Mouse (Mus musculus): ENCODE data around the gene Smug1. TPM values are rescaled to one million over a fixed set of nuclear protein-coding genes. Genes with fewer than 3 reads are reported as not detected.
A peak's percentile ranks its signal among the peaks of the same experiment; 100 is the strongest.

The Smug1 gene
- polyA plus RNA-seq, 1 experiment from 2014 or later: 3.8 TPM

GRCm38 (mm10) chr15:103152890-103153610 is 13.8 kb downstream of the Smug1 start:
- TF ChIP-seq EP300 (IDR thresholded peaks at IDR 0.05; ENCODE audit: low read depth) (no peak), CTCF (IDR thresholded peaks at IDR 0.05; ENCODE audit: low read depth) (no peak)
- ATAC-seq: no peak
- no peak for DNase-seq

GRCm38 (mm10) chr15:103152371-103152770 is 14.5 kb downstream of the Smug1 start:
- H3K9ac ChIP-seq (replicated peaks): no peak overlapping the region
- H3K27ac ChIP-seq (ENCODE audit: low read depth): no peak overlapping the region
- H3K4me2 ChIP-seq (ENCODE audit: low read depth, low read length): no peak overlapping the region
- no peak for DNase-seq
- WGBS (ENCODE audit: insufficient replicate concordance): 75% methylated on average over 3 of the region's 3 CpGs
- H3K4me3 ChIP-seq (ENCODE audit: low read depth, low read length): no peak overlapping the region
- no peaks in the 10 kb centered on the region for H3K4me1 ChIP-seq (ENCODE audit: insufficient read depth)
- H3K27me3 ChIP-seq (ENCODE audit: insufficient read depth, low read length): peaks cover 24% of the 10 kb centered on the region
- H3K9me3 ChIP-seq (ENCODE audit: low read length): no peaks in the 10 kb centered on the region
- TF ChIP-seq CTCF (IDR thresholded peaks at IDR 0.05; ENCODE audit: low read depth): no peak
- TF ChIP-seq EP300 (IDR thresholded peaks at IDR 0.05; ENCODE audit: low read depth): no peak
- peaks cover 9% of the 10 kb centered on the region; the same call in 1 of the 2 replicates for H3K36me3 ChIP-seq (replicated peaks; ENCODE audit: insufficient read depth, low read length)
- ATAC-seq: peak; percentile 54

More at GRCm38 (mm10) chr15:103152890-103153610, 13.8 kb downstream of the Smug1 start:
- no peaks in the 10 kb centered on the region for H3K4me1 ChIP-seq (ENCODE audit: insufficient read depth)
- 69% methylated on average over 4 of the region's 4 CpGs for WGBS (ENCODE audit: insufficient replicate concordance)
- no peak overlapping the region for H3K9ac ChIP-seq (replicated peaks)
- H3K36me3 ChIP-seq (replicated peaks; ENCODE audit: insufficient read depth, low read length): peaks cover 9% of the 10 kb centered on the region; the same call in 1 of the 2 replicates
- no peak overlapping the region for H3K4me2 ChIP-seq (ENCODE audit: low read depth, low read length)
- no peaks in the 10 kb centered on the region for H3K9me3 ChIP-seq (ENCODE audit: low read length)
- peaks cover 17% of the 10 kb centered on the region for H3K27me3 ChIP-seq (ENCODE audit: insufficient read depth, low read length)
- no peak overlapping the region for H3K27ac ChIP-seq (ENCODE audit: low read depth)
- H3K4me3 ChIP-seq (ENCODE audit: low read depth, low read length): no peak overlapping the region

- Histone ChIP-seq H3K9me3 (ENCODE audit: low read length) (no peaks in the 10 kb centered on the region), H3K4me3 (ENCODE audit: low read depth, low read length) (no peak overlapping the region), H3K27ac (ENCODE audit: low read depth) (no peak overlapping the region), H3K4me1 (ENCODE audit: insufficient read depth) (peaks cover 3% of the 10 kb centered on the region; the same call in 1 of the 2 replicates), H3K9ac (replicated peaks) (no peak overlapping the region), H3K4me2 (ENCODE audit: low read depth, low read length) (no peak overlapping the region), H3K36me3 (replicated peaks; ENCODE audit: insufficient read depth, low read length) (no peaks in the 10 kb centered on the region), H3K27me3 (ENCODE audit: insufficient read depth, low read length) (peaks cover 56% of the 10 kb centered on the region)
- WGBS (ENCODE audit: insufficient replicate concordance): 58% methylated on average over 9 of the region's 9 CpGs
- DNase-seq: no peak
- TF ChIP-seq EP300 (IDR thresholded peaks at IDR 0.05; ENCODE audit: low read depth): no peak
- no peak for TF ChIP-seq CTCF (IDR thresholded peaks at IDR 0.05; ENCODE audit: low read depth)
- no peak for ATAC-seq
Measured at GRCm38 (mm10) chr15:103147779-103148178, 19.1 kb downstream of the Smug1 start.

- Histone ChIP-seq H3K9me3 (ENCODE audit: low read length) (no peaks in the 10 kb centered on the region), H3K27ac (ENCODE audit: low read depth) (no peak overlapping the region), H3K9ac (replicated peaks) (no peak overlapping the region), H3K36me3 (replicated peaks; ENCODE audit: insufficient read depth, low read length) (no peaks in the 10 kb centered on the region), H3K27me3 (ENCODE audit: insufficient read depth, low read length) (peaks cover 56% of the 10 kb centered on the region), H3K4me2 (ENCODE audit: low read depth, low read length) (no peak overlapping the region), H3K4me1 (ENCODE audit: insufficient read depth) (peaks cover 3% of the 10 kb centered on the region; the same call in 1 of the 2 replicates), H3K4me3 (ENCODE audit: low read depth, low read length) (no peak overlapping the region)
- TF ChIP-seq CTCF (IDR thresholded peaks at IDR 0.05; ENCODE audit: low read depth) (no peak), EP300 (IDR thresholded peaks at IDR 0.05; ENCODE audit: low read depth) (no peak)
- DNase-seq: no peak
- ATAC-seq: no peak
- WGBS (ENCODE audit: insufficient replicate concordance): 18% methylated on average over 3 of the region's 3 CpGs
Measured at GRCm38 (mm10) chr15:103147422-103147690, 19.5 kb downstream of the Smug1 start.

GRCm38 (mm10) chr15:103146627-103147421 is 20.1 kb downstream of the Smug1 start:
- peaks cover 3% of the 10 kb centered on the region; the same call in 1 of the 2 replicates for H3K4me1 ChIP-seq (ENCODE audit: insufficient read depth)
- ATAC-seq (no peak), DNase-seq (peak; percentile 20)
- H3K9me3 ChIP-seq (ENCODE audit: low read length): no peaks in the 10 kb centered on the region
- WGBS (ENCODE audit: insufficient replicate concordance): 2% methylated on average over 47 of the region's 57 CpGs
- H3K27ac ChIP-seq (ENCODE audit: low read depth): no peak overlapping the region
- peak overlapping the region; percentile 30 for H3K4me3 ChIP-seq (ENCODE audit: low read depth, low read length)
- H3K4me2 ChIP-seq (ENCODE audit: low read depth, low read length): peak overlapping the region; percentile 55
- H3K36me3 ChIP-seq (replicated peaks; ENCODE audit: insufficient read depth, low read length): no peaks in the 10 kb centered on the region
- no peak for TF ChIP-seq CTCF (IDR thresholded peaks at IDR 0.05; ENCODE audit: low read depth)
- no peak for TF ChIP-seq EP300 (IDR thresholded peaks at IDR 0.05; ENCODE audit: low read depth)
- H3K9ac ChIP-seq (replicated peaks): no peak overlapping the region
- peaks cover 56% of the 10 kb centered on the region for H3K27me3 ChIP-seq (ENCODE audit: insufficient read depth, low read length)

GRCm38 (mm10) chr15:103145635-103146299 is 21.1 kb downstream of the Smug1 start:
- Histone ChIP-seq H3K9me3 (ENCODE audit: low read length) (no peaks in the 10 kb centered on the region), H3K27me3 (ENCODE audit: insufficient read depth, low read length) (peaks cover 62% of the 10 kb centered on the region), H3K4me1 (ENCODE audit: insufficient read depth) (peaks cover 3% of the 10 kb centered on the region; the same call in 1 of the 2 replicates), H3K4me3 (ENCODE audit: low read depth, low read length) (no peak overlapping the region), H3K36me3 (replicated peaks; ENCODE audit: insufficient read depth, low read length) (no peaks in the 10 kb centered on the region), H3K9ac (replicated peaks) (no peak overlapping the region), H3K4me2 (ENCODE audit: low read depth, low read length) (no peak overlapping the region), H3K27ac (ENCODE audit: low read depth) (no peak overlapping the region)
- DNase-seq (no peak), ATAC-seq (no peak)
- 66% methylated on average over 11 of the region's 11 CpGs for WGBS (ENCODE audit: insufficient replicate concordance)
- no peak for TF ChIP-seq CTCF (IDR thresholded peaks at IDR 0.05; ENCODE audit: low read depth)
- TF ChIP-seq EP300 (IDR thresholded peaks at IDR 0.05; ENCODE audit: low read depth): no peak
